Mouse (Mus musculus) CH12.LX (cell line): ENCODE data around the gene Mettl24. TPM values are rescaled to one million over a fixed set of nuclear protein-coding genes. Genes with fewer than 3 reads are reported as not detected.

Experiments used
- DNase-seq: peaks from one replicate; pipeline ENCODE4 v3.0.0-alpha.2; 2013; ENCODE audit errors: extremely low read depth
- H3K27ac ChIP-seq: 2 replicates; pipeline ENCODE4 v1.5.1; 2012; ENCODE audit warnings: low read depth, mild to moderate bottlenecking, control low read depth, moderate library complexity; ENCODE audit not compliant: insufficient read depth
- H3K27me3 ChIP-seq: replicated peaks from 2 replicates; pipeline ENCODE3; 2012; ENCODE audit warnings: inconsistent platforms
- H3K36me3 ChIP-seq, 2 experiments: replicated peaks in 1 of 2; 2 replicates each; pipeline versions ENCODE3 to v1.6.1; 2012; ENCODE audit warnings: inconsistent platforms in 1 of 2, low read length in 1 of 2, mild to moderate bottlenecking in 1 of 2, mixed read lengths in 1 of 2, moderate library complexity in 1 of 2; ENCODE audit not compliant: control insufficient read depth in 1 of 2, insufficient read depth in 1 of 2
- H3K4me1 ChIP-seq, 2 experiments: 2 replicates each; pipeline ENCODE4 v1.6.1; 2012; ENCODE audit warnings: inconsistent platforms in 1 of 2, moderate library complexity in 1 of 2; ENCODE audit not compliant: insufficient read depth in 2 of 2, control insufficient read depth in 1 of 2
- H3K4me2 ChIP-seq: 2 replicates; pipeline ENCODE4 v1.6.1; 2012; ENCODE audit warnings: low read depth, mild to moderate bottlenecking, control low read depth; ENCODE audit not compliant: poor library complexity, insufficient read depth, severe bottlenecking
- H3K4me3 ChIP-seq, 3 experiments: fragments of 150-350 bp in 1 of 3; sonication (generic) in 1 of 3; replicated peaks in 1 of 3; 2 replicates each; pipeline versions ENCODE3 to v1.5.1; 2011 to 2012; ENCODE audit warnings: low read depth in 2 of 3, low read length in 2 of 3, mild to moderate bottlenecking in 2 of 3, moderate library complexity in 2 of 3, control low read depth in 1 of 3, improper control_type of control experiment in 1 of 3, inconsistent platforms in 1 of 3, mixed read lengths in 1 of 3; ENCODE audit not compliant: poor library complexity in 1 of 3
- H3K79me2 ChIP-seq: replicated peaks from 2 replicates; pipeline ENCODE4 v1.6.1; 2012; ENCODE audit warnings: mild to moderate bottlenecking, moderate library complexity; ENCODE audit not compliant: control insufficient read depth, poor library complexity, insufficient read depth, severe bottlenecking; ENCODE audit errors: extremely low read depth
- H3K9ac ChIP-seq: 2 replicates; pipeline ENCODE4 v1.6.1; 2012; ENCODE audit warnings: low read depth, mild to moderate bottlenecking, control low read depth, moderate library complexity; ENCODE audit not compliant: insufficient read depth
- H3K9me3 ChIP-seq: replicated peaks from 2 replicates; pipeline ENCODE3; 2012; ENCODE audit warnings: low read length, inconsistent platforms, mixed read lengths
- CHD1 ChIP-seq: IDR thresholded peaks from 2 replicates; pipeline ENCODE4 v1.6.1; 2012; ENCODE audit warnings: low read depth, low read length, improper control_type of control experiment, inconsistent platforms
- CHD2 ChIP-seq: IDR thresholded peaks from 2 replicates; pipeline ENCODE4 v1.6.1; 2011; ENCODE audit warnings: low read length, improper control_type of control experiment
- E2F4 ChIP-seq: IDR thresholded peaks from 2 replicates; pipeline ENCODE4 v1.6.1; 2011; ENCODE audit warnings: low read depth, low read length, improper control_type of control experiment; ENCODE audit not compliant: insufficient replicate concordance
- ELF1 ChIP-seq: IDR thresholded peaks from 2 replicates; pipeline ENCODE4 v1.6.1; 2014; ENCODE audit warnings: low read depth, mild to moderate bottlenecking, inconsistent platforms, low read length, improper control_type of control experiment
- EP300 ChIP-seq: IDR thresholded peaks from 2 replicates; pipeline ENCODE4 v1.6.1; 2011; ENCODE audit warnings: low read length, improper control_type of control experiment
- ETS1 ChIP-seq: conservative IDR thresholded peaks from 2 replicates; pipeline ENCODE4 v1.6.1; 2012; ENCODE audit warnings: low read depth, mild to moderate bottlenecking, inconsistent platforms, low read length, improper control_type of control experiment, moderate library complexity
- GABPA ChIP-seq: IDR thresholded peaks from 2 replicates; pipeline ENCODE4 v1.6.1; 2012; ENCODE audit warnings: low read depth, low read length, improper control_type of control experiment, inconsistent platforms; ENCODE audit not compliant: insufficient replicate concordance
- HCFC1 ChIP-seq: IDR thresholded peaks from 2 replicates; pipeline ENCODE4 v1.6.1; 2012; ENCODE audit warnings: low read depth, mild to moderate bottlenecking, inconsistent platforms, low read length, improper control_type of control experiment
- IRF4 ChIP-seq: IDR thresholded peaks from 2 replicates; pipeline ENCODE4 v1.6.1; 2014; ENCODE audit warnings: low read depth, mild to moderate bottlenecking, inconsistent platforms, low read length, improper control_type of control experiment
- JUN ChIP-seq: IDR thresholded peaks from 2 replicates; pipeline ENCODE4 v1.6.1; 2011; ENCODE audit warnings: low read depth, mild to moderate bottlenecking, low read length, improper control_type of control experiment, moderate library complexity; ENCODE audit not compliant: insufficient read depth
- KAT2A ChIP-seq: IDR thresholded peaks from 2 replicates; pipeline ENCODE4 v1.6.1; 2012; ENCODE audit warnings: low read length, improper control_type of control experiment, inconsistent platforms; ENCODE audit not compliant: insufficient replicate concordance
- MAFK ChIP-seq: IDR thresholded peaks from 2 replicates; pipeline ENCODE4 v1.6.1; 2011; ENCODE audit warnings: low read length, improper control_type of control experiment; ENCODE audit not compliant: insufficient replicate concordance
- MAX ChIP-seq: IDR thresholded peaks from 2 replicates; pipeline ENCODE4 v1.6.1; 2011; ENCODE audit warnings: low read length, improper control_type of control experiment
- MEF2A ChIP-seq: IDR thresholded peaks from 2 replicates; pipeline ENCODE4 v1.6.1; 2014; ENCODE audit warnings: low read depth, mild to moderate bottlenecking, inconsistent platforms, low read length, improper control_type of control experiment, borderline replicate concordance
- MXI1 ChIP-seq: IDR thresholded peaks from 2 replicates; pipeline ENCODE4 v1.6.1; 2011; ENCODE audit warnings: mild to moderate bottlenecking, low read depth, low read length, improper control_type of control experiment
- MYC ChIP-seq: IDR thresholded peaks from 2 replicates; pipeline ENCODE4 v1.6.1; 2011; ENCODE audit warnings: low read depth, mild to moderate bottlenecking, improper control_type of control experiment, low read length
- NELFE ChIP-seq: IDR thresholded peaks from 2 replicates; pipeline ENCODE4 v1.6.1; 2011; ENCODE audit warnings: low read depth, low read length, improper control_type of control experiment
- PAX5 ChIP-seq: IDR thresholded peaks from 2 replicates; pipeline ENCODE4 v1.6.1; 2012; ENCODE audit warnings: low read length, inconsistent platforms, mixed read lengths
- POLR2AphosphoS2 ChIP-seq: IDR thresholded peaks from 2 replicates; pipeline ENCODE4 v1.6.1; 2011; ENCODE audit warnings: low read depth, low read length, improper control_type of control experiment
- RAD21 ChIP-seq: IDR thresholded peaks from 2 replicates; pipeline ENCODE4 v1.6.1; 2011; ENCODE audit warnings: low read depth, mild to moderate bottlenecking, low read length, improper control_type of control experiment, moderate library complexity
- SMC3 ChIP-seq: IDR thresholded peaks from 2 replicates; pipeline ENCODE4 v1.6.1; 2011; ENCODE audit warnings: low read depth, low read length, improper control_type of control experiment
- TBP ChIP-seq: conservative IDR thresholded peaks from 2 replicates; pipeline ENCODE4 v1.6.1; 2011; ENCODE audit warnings: low read depth, low read length, improper control_type of control experiment
- UBTF ChIP-seq: IDR thresholded peaks from 2 replicates; pipeline ENCODE4 v1.6.1; 2012; ENCODE audit warnings: low read depth, mild to moderate bottlenecking, inconsistent platforms, low read length, improper control_type of control experiment, moderate library complexity
- USF1 ChIP-seq: IDR thresholded peaks from 2 replicates; pipeline ENCODE4 v1.6.1; 2014; ENCODE audit warnings: low read depth, mild to moderate bottlenecking, inconsistent platforms, low read length, improper control_type of control experiment
- ZC3H11A ChIP-seq: IDR thresholded peaks from 2 replicates; pipeline ENCODE4 v1.6.1; 2012; ENCODE audit warnings: low read depth, mild to moderate bottlenecking, inconsistent platforms, low read length, improper control_type of control experiment
- dilution Hi-C: fragments of 300-500 bp; cut with MboI; formaldehyde crosslinking; loops from 2 replicates; pipeline ENCODE4 v1.14.3; 2020; ENCODE audit warnings: low sequenced_read_pairs; ENCODE audit not compliant: extremely low pct_unique_long_range_greater_than_20kb, extremely low pct_ligation_motif_present
- in situ Hi-C: fragments of 300-500 bp; cut with MboI; formaldehyde crosslinking; loops from 3 replicates; pipeline ENCODE4 v1.14.3; 2019; ENCODE audit warnings: low sequenced_read_pairs, low pct_ligation_motif_present, low pct_unique_long_range_greater_than_20kb, mixed read lengths
- polyA plus RNA-seq: library from polyadenylated mRNA; unstranded; fragments of >175 nt; gene quantifications from 2 replicates; pipeline ENCODE4 v1.2.1, GENCODE M21; 2012; ENCODE audit warnings: low read depth; ENCODE audit not compliant: insufficient read length
- total RNA-seq, 2 experiments: library from RNA; depleted of rRNA; stranded (reverse); fragments of 300-350 nt in 1 of 2; fragments of >200 nt in 1 of 2; gene quantifications; 2 replicates each; pipeline ENCODE4 v1.2.3; 2012 to 2014

The Mettl24 gene
- total and polyA plus RNA-seq, 3 experiments: not detected

DNA sequence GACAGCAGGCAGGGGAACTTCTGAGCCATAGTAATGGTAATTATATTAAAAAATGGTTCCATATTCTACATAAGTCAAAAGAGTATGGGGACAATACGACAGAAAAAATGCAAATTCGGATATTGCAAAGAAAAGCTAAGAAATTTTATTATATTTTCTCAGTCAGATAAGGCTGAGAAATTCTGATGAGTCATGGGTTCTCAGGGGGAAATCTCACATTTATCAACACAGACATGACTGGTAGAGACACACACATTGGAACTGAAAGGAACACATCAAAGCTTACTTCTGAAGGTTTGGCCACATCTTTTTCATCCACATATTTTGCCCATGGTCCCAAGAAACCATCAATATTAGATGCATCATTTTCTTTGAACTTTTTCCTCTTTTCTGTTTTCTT is 167.6 kb downstream of the Mettl24 start:
- H3K4me2 ChIP-seq: no peak overlapping the region
- no peak overlapping the region for H3K9ac ChIP-seq
- no peak for DNase-seq
- peaks cover 2 to 41% of the 10 kb centered on the region in 2 experiments for H3K4me1 ChIP-seq
- in situ Hi-C loops (no loop called here), dilution Hi-C loops (no loop called here)
- no peak overlapping the region for H3K27ac ChIP-seq
- H3K27me3 ChIP-seq: no peaks in the 10 kb centered on the region
- H3K36me3 ChIP-seq: peaks cover 22 to 69% of the 10 kb centered on the region in 2 experiments
- H3K4me3 ChIP-seq: no peak overlapping the region
- H3K9me3 ChIP-seq: no peaks in the 10 kb centered on the region
- H3K79me2 ChIP-seq: peaks cover 2% of the 10 kb centered on the region; the same call in 1 of the 2 replicates
- TF ChIP-seq CHD2: no peak
- TF ChIP-seq ZC3H11A: no peak
- TF ChIP-seq, all 38 proteins: peak for 0

DNA sequence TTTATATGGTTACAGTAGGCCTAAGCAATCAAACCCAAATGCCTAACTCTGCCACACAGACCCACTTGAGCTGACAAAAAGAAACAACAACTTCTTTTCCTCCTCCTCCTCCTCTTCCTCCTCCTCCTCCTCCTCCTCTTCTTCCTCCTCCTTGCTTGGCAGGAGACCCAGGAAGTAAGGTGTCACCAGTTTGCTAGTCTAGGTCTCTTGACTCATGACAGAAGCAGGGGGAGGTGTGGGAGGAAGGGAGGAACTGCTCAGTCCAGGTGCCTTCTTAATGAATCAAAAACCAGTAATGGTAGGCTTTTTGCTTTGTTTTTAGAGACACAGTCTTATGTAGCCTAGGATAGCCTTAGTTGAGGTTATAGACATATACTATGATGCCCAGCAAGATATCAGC is 168.1 kb downstream of the Mettl24 start:
- peaks cover 21 to 66% of the 10 kb centered on the region in 2 experiments for H3K36me3 ChIP-seq
- H3K9me3 ChIP-seq: no peaks in the 10 kb centered on the region
- no peaks in the 10 kb centered on the region for H3K27me3 ChIP-seq
- H3K4me2 ChIP-seq: no peak overlapping the region
- H3K9ac ChIP-seq: no peak overlapping the region
- no peak overlapping the region for H3K4me3 ChIP-seq
- peaks cover 2 to 46% of the 10 kb centered on the region in 2 experiments for H3K4me1 ChIP-seq
- no peak overlapping the region for H3K27ac ChIP-seq
- no peak for DNase-seq
- dilution Hi-C loops (no loop called here), in situ Hi-C loops (no loop called here)
- peaks cover 2% of the 10 kb centered on the region; the same call in 1 of the 2 replicates for H3K79me2 ChIP-seq
- no peak for TF ChIP-seq CHD1
- TF ChIP-seq KAT2A: no peak
- TF ChIP-seq NELFE: no peak
- no peak for TF ChIP-seq USF1
- no peak for TF ChIP-seq RAD21
- TF ChIP-seq MAFK: no peak
- TF ChIP-seq IRF4: no peak
- TF ChIP-seq MEF2A: no peak
- TF ChIP-seq UBTF: no peak
- TF ChIP-seq E2F4: no peak
- TF ChIP-seq MAX: no peak
- no peak for TF ChIP-seq SMC3

DNA sequence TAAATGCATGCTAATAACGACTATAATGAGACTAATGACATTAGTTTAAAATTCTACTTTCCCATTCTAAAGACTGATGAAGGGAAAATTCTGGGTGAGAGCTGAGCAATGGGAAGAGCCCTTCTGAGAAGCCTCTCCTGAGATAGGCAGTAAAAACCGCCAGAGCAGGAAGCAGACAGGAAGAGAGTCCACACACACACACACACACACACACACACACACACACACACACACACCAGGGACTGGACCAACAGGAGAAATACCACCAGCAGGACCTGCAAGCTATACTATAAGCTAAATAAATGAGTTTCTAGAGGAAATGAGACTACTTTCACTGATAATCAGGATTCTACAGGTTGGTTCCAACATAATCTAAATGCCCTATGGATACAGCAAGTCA is 172.5 kb downstream of the Mettl24 start:
- Histone ChIP-seq H3K79me2 (peaks cover 5% of the 10 kb centered on the region; the same call in 1 of the 2 replicates), H3K4me3 (no peak overlapping the region), H3K27ac (no peak overlapping the region), H3K9me3 (no peaks in the 10 kb centered on the region), H3K4me1 (peaks cover 0 to 24% of the 10 kb centered on the region in 2 experiments), H3K4me2 (no peak overlapping the region; the same call in 1 of the 2 replicates), H3K27me3 (no peaks in the 10 kb centered on the region), H3K9ac (no peak overlapping the region), H3K36me3 (peaks cover 9 to 39% of the 10 kb centered on the region in 2 experiments)
- no peak for DNase-seq
- TF ChIP-seq ETS1 (no peak), JUN (no peak), GABPA (no peak), TBP (no peak), HCFC1 (no peak), EP300 (no peak), ZC3H11A (no peak), POLR2AphosphoS2 (no peak), UBTF (no peak), MEF2A (no peak), MAFK (no peak), PAX5 (no peak), MAX (no peak), MXI1 (no peak), MYC (no peak), ELF1 (no peak), NELFE (no peak)
- in situ Hi-C loops: no loop called here
- dilution Hi-C loops: no loop called here
